Mouse (Mus musculus): ENCODE results near the gene Olfr550. TPM values are rescaled to one million over a fixed set of nuclear protein-coding genes. Genes with fewer than 3 reads are reported as not detected.

The Olfr550 gene
- polyA plus RNA-seq (2014; fragmentation: Illumina TruSeq; extraction: RNeasy Lipid Tissue Mini Kit (QIAGEN cat#74804); ENCODE audit: low read depth, low replicate concordance): not detected

GRCm38 (mm10) chr7:102571142-102571541 lies at the start of gene Olfr550:
TSS of gene Olfr550 (plus strand) at chr7:102571442.

GRCm38 (mm10) chr7:102534449-102534848 lies 36.8 kb upstream of the Olfr550 start, which contains the start of gene Olfr547:
TSS of gene Olfr547 (plus strand) at chr7:102534749.

GRCm38 (mm10) chr7:102540596-102540995 lies 30.6 kb upstream of the Olfr550 start, which contains the start of gene Olfr548-ps1:
TSS of gene Olfr548-ps1 (plus strand) at chr7:102540896.

GRCm38 (mm10) chr7:102549570-102549969 lies 21.7 kb upstream of the Olfr550 start, which contains the start of gene Olfr549:
TSS of gene Olfr549 (plus strand) at chr7:102549870.

GRCm38 (mm10) chr7:102564999-102565997 lies 5.9 kb upstream of the Olfr550 start, which contains the start of gene Trim21:
TSS of gene Trim21 (minus strand) at chr7:102565486.

GRCm38 (mm10) chr7:102591786-102592185 lies 20.5 kb downstream of the Olfr550 start, which contains the start of gene Olfr551:
TSS of gene Olfr551 (minus strand) at chr7:102591886.

GRCm38 (mm10) chr7:102597378-102598031 lies 26.3 kb downstream of the Olfr550 start, which contains the start of gene Olfr552:
TSS of gene Olfr552 (plus strand) at chr7:102597770.

GRCm38 (mm10) chr7:102618118-102618517 lies 46.9 kb downstream of the Olfr550 start, which contains the start of gene Olfr553:
TSS of gene Olfr553 (minus strand) at chr7:102618218.

Other genes with a start within 250 kb of the Olfr550 start
- 83.8 TPM for gene Rrm1, start 129.7 kb upstream of the Olfr550 start, polyA plus RNA-seq (2014; fragmentation: Illumina TruSeq; extraction: RNeasy Lipid Tissue Mini Kit (QIAGEN cat#74804); ENCODE audit: low read depth, low replicate concordance)
- not detected for gene Olfr543, start 89.8 kb upstream of the Olfr550 start, polyA plus RNA-seq (2014; fragmentation: Illumina TruSeq; extraction: RNeasy Lipid Tissue Mini Kit (QIAGEN cat#74804); ENCODE audit: low read depth, low replicate concordance)
- gene Olfr544, start 83.1 kb upstream of the Olfr550 start, polyA plus RNA-seq (2014; fragmentation: Illumina TruSeq; extraction: RNeasy Lipid Tissue Mini Kit (QIAGEN cat#74804); ENCODE audit: low read depth, low replicate concordance): not detected
- gene Olfr545, start 71.9 kb upstream of the Olfr550 start, polyA plus RNA-seq (2014; fragmentation: Illumina TruSeq; extraction: RNeasy Lipid Tissue Mini Kit (QIAGEN cat#74804); ENCODE audit: low read depth, low replicate concordance): not detected
- not detected for gene Olfr547, start 36.7 kb upstream of the Olfr550 start, polyA plus RNA-seq (2014; fragmentation: Illumina TruSeq; extraction: RNeasy Lipid Tissue Mini Kit (QIAGEN cat#74804); ENCODE audit: low read depth, low replicate concordance)
- gene Olfr548-ps1, start 30.5 kb upstream of the Olfr550 start, polyA plus RNA-seq (2014; fragmentation: Illumina TruSeq; extraction: RNeasy Lipid Tissue Mini Kit (QIAGEN cat#74804); ENCODE audit: low read depth, low replicate concordance): not detected
- gene Olfr549, start 21.6 kb upstream of the Olfr550 start, polyA plus RNA-seq (2014; fragmentation: Illumina TruSeq; extraction: RNeasy Lipid Tissue Mini Kit (QIAGEN cat#74804); ENCODE audit: low read depth, low replicate concordance): not detected
- gene Trim21, start 6.0 kb upstream of the Olfr550 start, polyA plus RNA-seq (2014; fragmentation: Illumina TruSeq; extraction: RNeasy Lipid Tissue Mini Kit (QIAGEN cat#74804); ENCODE audit: low read depth, low replicate concordance): 1.1 TPM
- not detected for gene Olfr551, start 20.4 kb downstream of the Olfr550 start, polyA plus RNA-seq (2014; fragmentation: Illumina TruSeq; extraction: RNeasy Lipid Tissue Mini Kit (QIAGEN cat#74804); ENCODE audit: low read depth, low replicate concordance)
- not detected for gene Olfr552, start 26.3 kb downstream of the Olfr550 start, polyA plus RNA-seq (2014; fragmentation: Illumina TruSeq; extraction: RNeasy Lipid Tissue Mini Kit (QIAGEN cat#74804); ENCODE audit: low read depth, low replicate concordance)
- gene Olfr553, start 46.8 kb downstream of the Olfr550 start, polyA plus RNA-seq (2014; fragmentation: Illumina TruSeq; extraction: RNeasy Lipid Tissue Mini Kit (QIAGEN cat#74804); ENCODE audit: low read depth, low replicate concordance): not detected
- gene Olfr554, start 67.0 kb downstream of the Olfr550 start, polyA plus RNA-seq (2014; fragmentation: Illumina TruSeq; extraction: RNeasy Lipid Tissue Mini Kit (QIAGEN cat#74804); ENCODE audit: low read depth, low replicate concordance): not detected
- gene Olfr555, start 87.4 kb downstream of the Olfr550 start, polyA plus RNA-seq (2014; fragmentation: Illumina TruSeq; extraction: RNeasy Lipid Tissue Mini Kit (QIAGEN cat#74804); ENCODE audit: low read depth, low replicate concordance): not detected
- not detected for gene Olfr556, start 93.5 kb downstream of the Olfr550 start, polyA plus RNA-seq (2014; fragmentation: Illumina TruSeq; extraction: RNeasy Lipid Tissue Mini Kit (QIAGEN cat#74804); ENCODE audit: low read depth, low replicate concordance)
- gene Trim68, start 115.9 kb downstream of the Olfr550 start, polyA plus RNA-seq (2014; fragmentation: Illumina TruSeq; extraction: RNeasy Lipid Tissue Mini Kit (QIAGEN cat#74804); ENCODE audit: low read depth, low replicate concordance): 5.6 TPM
- not detected for gene Olfr557, start 124.5 kb downstream of the Olfr550 start, polyA plus RNA-seq (2014; fragmentation: Illumina TruSeq; extraction: RNeasy Lipid Tissue Mini Kit (QIAGEN cat#74804); ENCODE audit: low read depth, low replicate concordance)
- gene Olfr558, start 130.8 kb downstream of the Olfr550 start, polyA plus RNA-seq (2014; fragmentation: Illumina TruSeq; extraction: RNeasy Lipid Tissue Mini Kit (QIAGEN cat#74804); ENCODE audit: low read depth, low replicate concordance): 0.48 TPM
- gene Olfr33, start 147.6 kb downstream of the Olfr550 start, polyA plus RNA-seq (2014; fragmentation: Illumina TruSeq; extraction: RNeasy Lipid Tissue Mini Kit (QIAGEN cat#74804); ENCODE audit: low read depth, low replicate concordance): 0.08 TPM
- not detected for gene Olfr559, start 156.0 kb downstream of the Olfr550 start, polyA plus RNA-seq (2014; fragmentation: Illumina TruSeq; extraction: RNeasy Lipid Tissue Mini Kit (QIAGEN cat#74804); ENCODE audit: low read depth, low replicate concordance)
- not detected for gene Olfr560, start 187.9 kb downstream of the Olfr550 start, polyA plus RNA-seq (2014; fragmentation: Illumina TruSeq; extraction: RNeasy Lipid Tissue Mini Kit (QIAGEN cat#74804); ENCODE audit: low read depth, low replicate concordance)
- 0.34 TPM for gene Olfr78, start 188.0 kb downstream of the Olfr550 start, polyA plus RNA-seq (2014; fragmentation: Illumina TruSeq; extraction: RNeasy Lipid Tissue Mini Kit (QIAGEN cat#74804); ENCODE audit: low read depth, low replicate concordance)
- not detected for gene Olfr561, start 199.8 kb downstream of the Olfr550 start, polyA plus RNA-seq (2014; fragmentation: Illumina TruSeq; extraction: RNeasy Lipid Tissue Mini Kit (QIAGEN cat#74804); ENCODE audit: low read depth, low replicate concordance)
- gene Olfr564, start 232.0 kb downstream of the Olfr550 start, polyA plus RNA-seq (2014; fragmentation: Illumina TruSeq; extraction: RNeasy Lipid Tissue Mini Kit (QIAGEN cat#74804); ENCODE audit: low read depth, low replicate concordance): not detected

Measured in testis, adult 10 weeks (tissue).